Mouse (Mus musculus) small intestine, adult 2 months (tissue): ENCODE data around the gene Tmem92.

Source experiments
- CTCF ChIP-seq: fragments of 200-500 bp; IDR thresholded peaks from 2 replicates; pipeline ENCODE4 v1.5.1; 2012; ENCODE audit warnings: low read depth, mild to moderate bottlenecking, control low read depth, inconsistent platforms, low read length, moderate library complexity, mixed read lengths; ENCODE audit not compliant: insufficient replicate concordance, insufficient read length; ENCODE audit errors: extremely low read depth
- POLR2A ChIP-seq: fragments of 200-500 bp; IDR thresholded peaks from 2 replicates; pipeline ENCODE4 v1.6.1; 2012; ENCODE audit warnings: low read depth, mild to moderate bottlenecking, control low read depth, inconsistent platforms, low read length, moderate library complexity

- TF ChIP-seq CTCF, result no peak
- TF ChIP-seq POLR2A, result no peak
These were observed 9.2 kb upstream of the Tmem92 start for GRCm38 (mm10) chr11:94791700-94792099.
